Mouse (Mus musculus) liver, embryonic 11.5 days (tissue): ENCODE results near the gene Atg4d. TPM values are rescaled to one million over a fixed set of nuclear protein-coding genes. Genes with fewer than 3 reads are reported as not detected.

Experiments used
- ATAC-seq: fragments of 200-750 bp; cut with Nextera tagmentation; replicated peaks from 2 replicates; pipeline ENCODE4 v1.8.0; 2017; ENCODE audit warnings: moderate number of reproducible peaks, mild to moderate bottlenecking, moderate TSS enrichment, moderate library complexity; ENCODE audit not compliant: low FRiP score
- DNase-seq: peaks from one replicate; pipeline ENCODE4 v3.0.0-alpha.2; 2017; ENCODE audit warnings: low spot score
- H3K27ac ChIP-seq: fragments of 300-500 bp; sonication (generic); 2 replicates; pipeline ENCODE4 v1.5.1; 2014; ENCODE audit warnings: mild to moderate bottlenecking, low read depth, low read length, control low read depth
- H3K27me3 ChIP-seq: fragments of 300-500 bp; sonication (generic); replicated peaks from 2 replicates; pipeline ENCODE4 v1.6.1; 2014; ENCODE audit warnings: low read length, mixed read lengths; ENCODE audit not compliant: control insufficient read depth, insufficient read depth
- H3K36me3 ChIP-seq: fragments of 300-500 bp; sonication (generic); 2 replicates; pipeline ENCODE4 v1.6.1; 2014; ENCODE audit warnings: mild to moderate bottlenecking, low read length, moderate library complexity, mixed read lengths; ENCODE audit not compliant: control insufficient read depth, insufficient read depth
- H3K4me1 ChIP-seq: fragments of 300-500 bp; sonication (generic); replicated peaks from 2 replicates; pipeline ENCODE4 v1.6.1; 2014; ENCODE audit warnings: low read length, mixed read lengths; ENCODE audit not compliant: control insufficient read depth, insufficient read depth
- H3K4me2 ChIP-seq: fragments of 300-500 bp; sonication (generic); 2 replicates; pipeline ENCODE4 v1.6.1; 2014; ENCODE audit warnings: mild to moderate bottlenecking, control low read depth, moderate library complexity
- H3K4me3 ChIP-seq: fragments of 300-500 bp; sonication (generic); 2 replicates; pipeline ENCODE4 v1.5.1; 2014; ENCODE audit warnings: low read depth, low read length, control low read depth
- H3K9ac ChIP-seq: fragments of 300-500 bp; sonication (generic); 2 replicates; pipeline ENCODE4 v1.6.1; 2014; ENCODE audit warnings: low read depth, low read length, control low read depth
- H3K9me3 ChIP-seq: fragments of 300-500 bp; sonication (generic); 2 replicates; pipeline ENCODE4 v1.6.1; 2016; ENCODE audit warnings: low read length, inconsistent platforms, mixed read lengths; ENCODE audit not compliant: control insufficient read depth
- WGBS: fragments of 180-500 bp; shearing (Covaris S2); extraction: QIAGEN DNeasy Blood & Tissue Kit; methylation state at CpG from one replicate; pipeline ENCODE4 v1.1.7; 2014; 5-methylcytosine and 5-hydroxymethylcytosine counted together
- polyA plus RNA-seq: library from polyadenylated mRNA; unstranded; fragments of >200 nt; fragmentation: Nextera tagmentation; extraction: Ambion mirVana; gene quantifications from 2 replicates; pipeline ENCODE4 v1.2.1, GENCODE M21; 2014

The Atg4d gene
- polyA plus RNA-seq, 1 experiment from 2014 or later, result 57.0 TPM

DNA sequence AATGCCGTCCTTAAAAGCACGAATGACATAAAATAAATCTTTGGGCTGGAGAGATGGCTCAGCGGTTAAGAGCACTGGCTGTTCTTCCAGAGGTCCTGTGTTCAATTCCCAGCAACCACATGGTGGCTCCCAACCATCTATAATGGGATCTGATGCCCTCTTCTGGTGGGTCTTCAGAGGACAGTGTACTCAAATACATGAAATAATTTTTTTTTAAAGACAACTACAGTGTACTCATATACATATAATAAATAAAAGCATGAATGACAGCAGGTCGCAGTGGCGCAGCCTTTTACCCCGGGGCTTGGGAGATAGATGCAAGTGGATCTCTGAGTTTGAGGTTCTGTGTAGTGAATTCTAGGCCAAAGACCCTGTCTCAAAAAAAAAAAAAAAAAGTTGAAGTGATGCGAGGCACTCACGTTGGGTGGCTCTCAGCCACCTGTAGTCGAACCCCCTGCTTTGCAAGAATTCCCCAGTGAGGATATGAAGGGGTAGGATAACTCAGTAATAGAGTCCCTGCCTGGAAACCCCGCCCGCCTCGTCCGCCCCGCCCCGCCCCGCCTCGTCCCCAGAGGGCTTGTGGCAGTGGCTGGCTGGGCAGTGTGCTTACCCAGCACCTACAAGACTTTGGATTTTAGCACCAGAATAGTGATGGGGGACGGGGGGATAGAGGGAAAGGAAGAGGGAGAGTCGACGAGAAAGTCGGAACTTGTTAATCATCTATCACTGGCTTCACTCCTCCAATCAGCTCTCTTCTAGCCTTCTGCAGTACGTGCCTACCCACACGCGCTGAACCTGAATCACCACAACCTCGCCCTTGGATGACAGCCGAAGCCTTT is 40.3 kb upstream of the Atg4d start:
- Histone ChIP-seq H3K27me3 (no peaks in the 10 kb centered on the region), H3K9ac (peak overlapping the region; percentile 49), H3K4me2 (peak overlapping the region; percentile 72), H3K27ac (peak overlapping the region; percentile 33), H3K36me3 (peaks cover 8% of the 10 kb centered on the region), H3K4me1 (peaks cover 22% of the 10 kb centered on the region), H3K9me3 (no peaks in the 10 kb centered on the region), H3K4me3 (peak overlapping the region; percentile 43)
- DNase-seq (peak; percentile 81), ATAC-seq (peak; percentile 42)
- WGBS, result 17% methylated on average over 26 of the region's 26 CpGs

DNA sequence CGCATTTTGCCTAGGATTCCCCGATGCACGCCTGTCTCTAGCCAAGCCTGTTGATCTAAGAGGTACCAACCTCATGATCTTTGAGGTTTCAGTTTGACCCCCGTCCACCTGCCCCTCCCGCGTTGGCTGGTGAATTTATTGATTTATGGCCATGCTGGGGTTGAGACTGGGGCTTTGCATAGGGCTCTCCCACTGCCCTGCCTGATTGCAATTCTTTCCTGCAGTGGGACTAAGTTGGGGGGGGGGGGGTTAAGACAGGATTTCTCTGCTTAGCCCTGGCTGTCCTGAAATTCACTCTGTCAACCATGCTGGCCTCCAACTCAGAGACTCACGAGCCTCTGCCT is 39.7 kb upstream of the Atg4d start:
- no peak for ATAC-seq
- Histone ChIP-seq H3K27ac (peak overlapping the region; percentile 33), H3K4me1 (peaks cover 22% of the 10 kb centered on the region)

DNA sequence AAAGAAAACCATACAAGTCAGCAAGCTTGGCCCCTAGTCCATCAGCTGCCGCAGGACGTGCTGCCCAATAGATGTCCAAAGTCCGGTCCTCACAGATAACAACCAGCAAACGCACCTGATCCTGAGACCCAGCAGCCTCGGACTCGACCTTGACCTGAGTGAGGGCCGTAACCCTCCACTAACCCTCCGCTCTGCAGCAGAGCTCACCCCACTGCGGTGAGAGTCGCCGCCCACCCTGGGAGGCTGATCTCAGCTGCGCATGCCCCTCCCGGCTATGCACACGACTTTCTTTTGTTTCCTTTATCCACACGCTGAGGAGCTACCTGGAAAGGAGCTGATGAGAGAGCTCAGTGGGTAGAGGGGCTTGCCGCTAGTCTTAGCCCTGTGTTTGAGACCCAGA is 37.8 kb upstream of the Atg4d start:
- peaks cover 16% of the 10 kb centered on the region for H3K36me3 ChIP-seq
- WGBS, result 15% methylated on average over 16 of the region's 16 CpGs
- no peaks in the 10 kb centered on the region for H3K27me3 ChIP-seq
- H3K9me3 ChIP-seq, result no peaks in the 10 kb centered on the region
- peaks cover 10% of the 10 kb centered on the region for H3K4me1 ChIP-seq
- DNase-seq (no peak), ATAC-seq (peak; percentile 61)
- H3K9ac ChIP-seq, result peak overlapping the region; percentile 57
- H3K4me2 ChIP-seq, result peak overlapping the region; percentile 70
- H3K4me3 ChIP-seq, result peak overlapping the region; percentile 33
- peak overlapping the region; percentile 54; the same call in 1 of the 2 replicates for H3K27ac ChIP-seq

More for the DNA sequence above, 39.7 kb upstream of the Atg4d start:
- Histone ChIP-seq H3K9ac (peak overlapping the region; percentile 49; the same call in 1 of the 2 replicates), H3K4me3 (peak overlapping the region; percentile 43), H3K4me2 (peak overlapping the region; percentile 72), H3K9me3 (no peaks in the 10 kb centered on the region), H3K36me3 (peaks cover 14% of the 10 kb centered on the region), H3K27me3 (no peaks in the 10 kb centered on the region)
- 11% methylated on average over 7 of the region's 7 CpGs for WGBS
- DNase-seq, result no peak

DNA sequence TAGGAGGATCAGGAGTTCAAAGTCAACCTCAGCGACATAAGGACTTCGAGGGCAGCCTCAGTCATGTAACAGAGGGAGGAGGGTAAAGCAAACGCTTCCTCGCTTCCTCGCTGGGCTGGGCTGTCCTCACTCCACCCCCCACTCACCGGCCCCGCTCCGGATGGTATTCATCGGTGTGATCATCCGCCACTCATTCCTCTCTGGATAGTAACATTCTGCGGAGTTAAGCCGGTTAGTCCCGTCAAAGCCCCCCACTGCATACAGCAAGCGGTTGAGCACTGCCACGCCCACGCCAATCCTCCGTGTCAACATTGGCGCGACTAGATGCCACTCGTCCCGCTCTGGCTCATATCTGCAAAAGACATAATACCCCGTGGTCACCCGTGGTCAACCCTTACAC is 33.5 kb upstream of the Atg4d start:
- H3K9ac ChIP-seq, result no peak overlapping the region
- no peak overlapping the region for H3K4me3 ChIP-seq
- H3K4me1 ChIP-seq, result peaks cover 13% of the 10 kb centered on the region
- no peak overlapping the region for H3K27ac ChIP-seq
- WGBS, result 61% methylated on average over 23 of the region's 23 CpGs
- no peak overlapping the region for H3K4me2 ChIP-seq
- no peaks in the 10 kb centered on the region for H3K9me3 ChIP-seq
- DNase-seq (no peak), ATAC-seq (no peak)
- peaks cover 45% of the 10 kb centered on the region for H3K36me3 ChIP-seq
- no peaks in the 10 kb centered on the region for H3K27me3 ChIP-seq

DNA sequence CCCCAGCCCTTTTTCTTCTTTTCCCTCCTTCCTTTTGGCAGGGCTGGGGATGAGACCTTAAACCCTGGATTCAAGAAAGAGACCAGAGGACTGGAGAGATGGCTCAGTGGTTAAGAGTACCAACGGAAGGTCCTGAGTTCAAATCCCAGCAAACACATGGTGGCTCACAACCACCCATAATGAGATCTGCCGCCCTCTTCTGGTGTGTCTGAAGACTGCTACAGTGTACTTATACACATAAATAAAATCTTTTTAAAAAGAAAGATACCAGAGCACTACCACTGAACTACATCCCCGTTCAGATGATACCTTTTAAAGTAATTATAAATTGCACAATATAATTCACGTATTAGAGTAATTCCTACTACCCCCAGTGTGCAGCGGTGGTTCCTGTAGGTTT is 32.2 kb upstream of the Atg4d start:
- no peak for ATAC-seq
- no peak overlapping the region for H3K4me2 ChIP-seq
- H3K27ac ChIP-seq, result no peak overlapping the region
- H3K36me3 ChIP-seq, result peaks cover 49% of the 10 kb centered on the region
- peaks cover 19% of the 10 kb centered on the region for H3K4me1 ChIP-seq
- H3K9me3 ChIP-seq, result no peaks in the 10 kb centered on the region
- H3K9ac ChIP-seq, result no peak overlapping the region
- H3K4me3 ChIP-seq, result no peak overlapping the region
- DNase-seq, result no peak
- no peaks in the 10 kb centered on the region for H3K27me3 ChIP-seq
- WGBS, result 86% methylated on average over 5 of the region's 5 CpGs

DNA sequence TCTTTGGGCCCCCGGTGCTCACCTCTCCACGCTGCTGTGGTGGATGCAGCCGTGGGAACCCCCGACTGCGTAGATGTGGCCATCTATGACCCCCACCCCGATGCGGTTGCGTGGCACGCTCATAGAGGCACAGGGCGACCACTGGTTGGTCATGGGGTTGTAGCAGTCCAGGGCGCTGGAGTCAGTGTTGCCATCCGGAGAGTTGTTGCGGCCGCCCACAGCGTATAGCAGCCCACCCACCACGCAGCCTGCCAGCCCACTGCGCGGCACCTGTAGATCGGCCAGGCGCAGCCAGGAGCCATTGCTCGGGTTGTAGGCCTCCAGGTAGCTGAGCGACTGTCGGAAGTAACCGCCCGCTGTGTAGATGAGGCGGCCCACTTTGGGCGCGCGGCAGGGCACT is 31.7 kb upstream of the Atg4d start:
- DNase-seq (no peak), ATAC-seq (no peak)
- no peak overlapping the region for H3K4me3 ChIP-seq
- 89% methylated on average over 29 of the region's 29 CpGs for WGBS
- no peak overlapping the region for H3K27ac ChIP-seq
- no peaks in the 10 kb centered on the region for H3K27me3 ChIP-seq
- H3K9ac ChIP-seq, result no peak overlapping the region
- H3K9me3 ChIP-seq, result no peaks in the 10 kb centered on the region
- no peak overlapping the region for H3K4me2 ChIP-seq
- peaks cover 49% of the 10 kb centered on the region for H3K36me3 ChIP-seq
- H3K4me1 ChIP-seq, result peaks cover 17% of the 10 kb centered on the region

DNA sequence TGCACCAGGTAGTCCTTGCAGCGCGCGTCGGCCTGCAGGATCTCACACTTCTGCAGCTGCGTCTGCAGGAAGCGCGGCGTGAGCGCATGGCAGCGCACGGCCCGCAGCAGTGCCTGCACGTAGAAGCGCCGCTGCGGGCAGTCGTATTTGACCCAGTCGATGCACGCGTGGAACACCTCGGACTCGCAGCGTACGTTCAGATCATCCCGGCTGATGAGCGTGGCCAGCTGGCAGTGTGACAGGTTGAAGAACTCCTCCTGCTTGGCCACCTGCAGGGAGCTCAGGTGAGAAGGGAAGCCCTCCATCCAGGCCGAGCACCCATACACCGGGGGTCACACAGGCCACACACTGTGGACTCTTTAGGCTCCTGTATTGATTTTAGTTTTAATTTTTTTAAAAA is 31.3 kb upstream of the Atg4d start:
- H3K4me1 ChIP-seq, result peaks cover 17% of the 10 kb centered on the region
- DNase-seq, result no peak
- no peak overlapping the region for H3K27ac ChIP-seq
- peaks cover 49% of the 10 kb centered on the region for H3K36me3 ChIP-seq
- WGBS, result 86% methylated on average over 28 of the region's 28 CpGs
- H3K27me3 ChIP-seq, result no peaks in the 10 kb centered on the region
- H3K4me3 ChIP-seq, result no peak overlapping the region
- ATAC-seq, result no peak
- no peak overlapping the region for H3K4me2 ChIP-seq
- H3K9me3 ChIP-seq, result no peaks in the 10 kb centered on the region
- no peak overlapping the region for H3K9ac ChIP-seq

DNA sequence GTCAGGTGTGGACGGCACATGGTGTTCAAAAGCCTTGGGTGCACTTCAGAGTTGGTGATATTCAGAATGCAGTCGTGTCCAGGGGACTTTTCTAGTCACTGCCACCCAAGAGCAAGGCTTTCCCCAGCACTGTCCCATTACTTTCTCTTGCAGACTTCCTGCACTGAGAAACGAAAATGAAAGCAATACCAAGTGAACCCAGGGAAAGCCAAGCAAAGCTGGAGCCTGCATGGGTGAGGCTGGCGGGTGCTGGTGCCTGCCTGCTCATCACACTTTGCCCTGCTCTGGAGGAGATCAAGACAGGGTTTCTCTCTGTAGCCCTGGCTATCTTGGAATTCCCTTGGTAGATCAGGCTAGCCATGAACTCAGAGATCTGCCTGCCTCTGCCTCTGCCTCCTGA is 29.8 kb upstream of the Atg4d start:
- peak overlapping the region; percentile 11; the same call in 1 of the 2 replicates for H3K4me2 ChIP-seq
- H3K27ac ChIP-seq, result no peak overlapping the region
- DNase-seq (no peak), ATAC-seq (no peak)
- WGBS, result 87% methylated on average over 4 of the region's 4 CpGs
- peaks cover 35% of the 10 kb centered on the region for H3K36me3 ChIP-seq
- H3K4me3 ChIP-seq, result no peak overlapping the region
- no peaks in the 10 kb centered on the region for H3K9me3 ChIP-seq
- H3K4me1 ChIP-seq, result peaks cover 17% of the 10 kb centered on the region
- no peak overlapping the region; the same call in 1 of the 2 replicates for H3K9ac ChIP-seq
- H3K27me3 ChIP-seq, result no peaks in the 10 kb centered on the region

DNA sequence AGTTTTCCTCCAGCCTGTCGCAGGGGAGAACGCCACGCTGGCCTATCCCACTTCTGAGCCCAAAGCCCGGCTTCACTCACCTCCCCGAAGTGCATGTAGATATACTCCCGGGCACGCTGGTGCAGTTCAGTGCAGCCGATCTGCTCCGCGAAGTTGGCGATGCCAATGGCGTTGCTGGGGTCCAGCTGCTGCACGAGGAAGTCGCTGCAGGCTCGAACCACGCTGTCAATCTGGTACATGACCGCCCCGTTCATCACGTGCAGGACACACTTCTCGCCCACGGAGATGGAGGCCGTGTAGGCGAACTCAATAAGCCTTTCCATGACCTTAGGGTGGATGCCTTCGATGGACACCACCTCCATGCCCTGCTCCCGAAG is 28.1 kb upstream of the Atg4d start:
- ATAC-seq, result no peak
- WGBS, result 79% methylated on average over 25 of the region's 25 CpGs
- Histone ChIP-seq H3K27ac (peak overlapping the region; percentile 98; the same call in 1 of the 2 replicates), H3K27me3 (peaks cover under 1% of the 10 kb centered on the region; the same call in 1 of the 2 replicates), H3K36me3 (peaks cover 33% of the 10 kb centered on the region), H3K9me3 (no peaks in the 10 kb centered on the region), H3K4me2 (peak overlapping the region; percentile 96), H3K4me3 (peak overlapping the region; percentile 97), H3K4me1 (peaks cover 17% of the 10 kb centered on the region), H3K9ac (peak overlapping the region; percentile 100)
- no peak for DNase-seq
